Mouse (Mus musculus) splenic B cell, adult 2 months (primary cell): Measurements from ENCODE around the gene Gm7075.
"Not testable (repeated sequence)": the region's sequence is repeated elsewhere in the genome, so short reads cannot be mapped to it uniquely, and the experiment has no call there.

Source experiments
- DNase-seq: peaks from one replicate; pipeline ENCODE4 v3.0.0-alpha.2; 2011; ENCODE audit warnings: low read depth, low spot score
- H3K27me3 ChIP-seq: 2 replicates; pipeline ENCODE4 v1.6.1; 2012; ENCODE audit warnings: mild to moderate bottlenecking, low read length, moderate library complexity, mixed read lengths; ENCODE audit not compliant: control insufficient read depth, poor library complexity, insufficient read depth, severe bottlenecking
- H3K36me3 ChIP-seq: 2 replicates; pipeline ENCODE4 v1.6.1; 2012; ENCODE audit warnings: mild to moderate bottlenecking, low read length, moderate library complexity, mixed read lengths; ENCODE audit not compliant: control insufficient read depth, poor library complexity, insufficient read depth, severe bottlenecking

Gene Gm7075

DNA sequence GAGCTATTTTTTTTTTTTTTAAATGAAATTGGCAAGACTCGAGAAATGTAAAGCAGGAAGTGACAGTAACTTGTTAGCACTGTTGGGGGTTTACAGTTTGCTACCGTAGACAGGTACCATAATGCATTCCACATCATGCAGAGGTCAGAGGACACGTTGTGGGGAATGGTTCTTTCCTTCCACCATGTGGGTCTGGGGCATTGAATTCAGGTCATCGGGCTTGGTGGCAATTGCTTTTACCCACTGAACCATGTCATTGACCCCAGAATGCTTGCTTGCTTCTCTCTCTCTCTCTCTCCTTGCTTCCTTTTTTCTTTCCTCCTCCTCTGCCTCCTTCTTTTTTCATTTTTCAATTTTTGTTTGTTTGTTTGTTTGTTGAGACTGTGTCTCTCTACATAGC lies 32.6 kb downstream of the Gm7075 start:
- Histone ChIP-seq H3K36me3 (no peaks in the 10 kb centered on the region), H3K27me3 (no peaks in the 10 kb centered on the region)
- DNase-seq = no peak

DNA sequence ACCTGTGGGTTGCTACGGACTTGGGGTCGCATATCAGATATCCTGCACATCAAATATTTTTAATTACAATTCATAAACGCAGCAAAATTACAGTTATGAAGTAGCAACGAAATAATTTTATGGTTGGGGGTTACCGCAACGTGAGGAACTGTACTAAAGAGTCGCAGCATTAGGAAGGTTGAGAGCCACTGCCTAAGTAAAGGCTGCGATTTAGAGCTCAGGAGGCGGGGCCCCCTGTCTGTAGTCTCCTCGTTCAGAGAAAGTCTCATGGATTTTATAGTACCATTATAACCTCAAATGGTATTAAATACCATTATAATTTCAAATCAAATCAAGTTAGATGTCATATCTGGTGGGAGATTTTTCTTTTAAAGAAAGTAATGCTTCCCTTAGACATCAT lies 34.6 kb downstream of the Gm7075 start:
- Histone ChIP-seq H3K36me3 (no peaks in the 10 kb centered on the region), H3K27me3 (no peaks in the 10 kb centered on the region)
- DNase-seq = no peak

DNA sequence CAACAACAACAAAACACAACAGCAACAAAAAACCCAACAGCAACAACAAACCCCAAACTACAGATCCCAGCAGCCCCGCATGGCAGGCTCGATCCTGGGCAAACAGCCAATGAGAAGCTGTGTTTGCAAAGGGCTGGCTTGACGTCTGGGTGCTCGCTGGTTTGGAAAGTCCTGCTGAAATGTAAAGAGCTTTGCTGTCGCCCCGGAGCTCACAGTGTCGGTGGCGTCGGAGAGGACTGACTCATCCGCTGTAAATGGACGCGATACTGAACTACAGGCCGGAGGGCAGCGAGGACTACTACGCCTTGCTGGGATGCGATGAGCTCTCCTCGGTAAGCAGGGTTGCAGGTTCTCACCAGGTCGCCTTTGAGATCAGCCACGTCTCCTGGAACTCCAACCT lies 35.1 kb downstream of the Gm7075 start:
- Histone ChIP-seq H3K36me3 (no peaks in the 10 kb centered on the region), H3K27me3 (no peaks in the 10 kb centered on the region)
- DNase-seq = peak; percentile 80

DNA sequence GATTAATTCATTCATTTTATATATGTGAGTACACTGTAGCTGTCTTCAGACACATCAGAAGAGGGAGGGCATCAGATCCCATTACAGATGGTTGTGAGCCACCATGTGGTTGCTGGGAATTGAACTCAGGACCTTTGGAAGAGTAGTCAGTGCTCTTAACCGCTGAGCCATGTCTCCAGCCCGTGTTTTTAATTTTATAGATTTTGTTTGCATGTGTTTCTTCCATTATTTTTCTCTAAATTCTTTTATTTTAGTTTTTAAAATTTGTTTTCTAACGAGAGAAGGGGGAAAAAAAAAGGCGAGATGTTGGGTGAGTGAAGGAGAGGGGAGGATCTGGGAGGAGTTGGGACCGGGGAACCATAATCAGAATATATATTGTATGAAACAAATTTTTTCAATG lies 35.7 kb downstream of the Gm7075 start:
- H3K36me3 ChIP-seq, DNase-seq, H3K27me3 ChIP-seq: not testable (repeated sequence)

DNA sequence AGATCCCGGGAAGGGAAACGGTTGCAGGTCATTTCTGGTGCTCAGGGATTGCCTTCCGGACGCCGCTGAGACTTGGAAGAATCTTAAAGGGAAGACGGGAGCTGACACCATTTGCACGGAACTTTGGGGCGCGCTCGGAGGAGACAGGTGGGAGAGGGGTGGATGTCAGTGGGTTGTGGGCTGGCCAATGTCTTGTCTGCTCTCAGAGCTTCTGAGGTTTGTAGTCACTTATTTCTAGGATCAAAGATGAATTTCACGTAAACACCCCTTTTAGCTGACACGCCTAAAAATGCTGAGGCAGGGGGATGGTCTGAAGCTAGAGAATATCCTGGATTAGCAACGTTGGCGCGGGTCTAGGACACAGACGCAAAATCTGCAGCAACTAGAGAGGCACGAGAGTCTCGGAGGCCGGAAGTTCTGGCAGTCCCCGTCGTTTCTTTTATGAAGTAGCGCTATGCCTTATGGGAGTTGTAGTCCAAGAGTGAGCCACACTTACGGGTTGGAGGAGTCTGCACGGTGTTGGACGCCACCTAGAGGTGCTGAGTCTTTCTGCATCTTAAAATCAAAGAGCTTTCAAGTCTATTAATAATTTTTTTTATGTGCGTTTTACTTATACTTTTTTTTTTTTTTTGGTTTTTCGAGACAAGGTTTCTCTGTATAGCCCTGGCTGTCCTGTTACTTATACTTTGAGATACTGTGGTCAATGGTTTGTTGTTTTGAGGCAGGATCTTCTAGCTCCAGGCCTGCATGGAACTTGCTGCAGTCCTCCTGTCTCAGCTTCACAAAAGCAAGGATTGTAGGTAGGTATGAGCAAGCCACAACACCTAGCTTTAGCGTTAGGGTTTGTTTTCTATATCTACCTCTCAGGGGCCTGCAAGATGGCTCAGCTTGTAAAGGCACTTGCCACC lies 39.0 kb downstream of the Gm7075 start, which contains the start of gene Dnajc12:
TSS of gene Dnajc12 (plus strand) at position 72 of the 908 bp plus-strand sequence.
- H3K27me3 ChIP-seq = no peaks in the 10 kb centered on the region

DNA sequence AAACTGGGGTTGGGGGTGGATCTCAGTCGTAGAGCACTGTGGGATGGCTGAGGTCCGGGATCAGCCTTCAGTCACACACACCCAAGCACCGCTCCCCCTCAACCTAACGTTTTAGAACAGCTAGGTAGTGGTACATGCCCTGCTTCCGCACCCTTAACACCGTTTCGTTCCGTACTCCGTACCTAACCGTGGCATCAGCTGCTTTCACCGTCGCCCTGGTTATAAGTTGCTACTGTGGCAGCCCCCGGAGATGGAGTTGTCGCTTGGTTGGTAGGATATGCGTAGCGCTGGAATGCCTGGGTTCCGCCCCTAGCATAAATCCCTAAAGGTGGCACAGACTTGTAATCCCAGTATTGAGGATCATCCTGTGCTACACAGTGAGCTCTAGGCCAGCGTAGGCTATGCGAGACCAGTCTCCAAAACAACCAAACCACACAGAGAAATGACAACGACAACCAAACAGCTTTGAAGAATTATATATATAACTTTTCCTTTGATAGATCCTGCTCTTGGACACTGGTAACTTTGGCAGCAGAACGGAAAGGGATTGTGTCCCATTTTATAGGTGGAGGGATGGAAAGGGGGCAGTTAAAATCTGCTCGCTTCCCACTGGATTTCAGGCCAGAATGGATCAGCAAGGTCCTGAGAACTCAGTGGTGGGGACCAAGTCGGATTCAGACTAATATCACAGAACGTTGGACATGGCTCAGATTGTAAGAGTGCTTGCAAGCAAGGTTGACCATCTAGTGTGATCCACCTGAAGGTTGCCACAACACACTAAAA lies 39.9 kb downstream of the Gm7075 start, which contains the start of gene Sirt1:
TSS of gene Sirt1 (minus strand) at position 207 of the 783 bp plus-strand sequence.
- Histone ChIP-seq H3K36me3 (no peaks in the 10 kb centered on the region), H3K27me3 (no peaks in the 10 kb centered on the region)
- peak; percentile 39 for DNase-seq

More for the DNA sequence above, 39.0 kb downstream of the Gm7075 start, which contains the start of gene Dnajc12:
- peak; percentile 97 for DNase-seq
- no peaks in the 10 kb centered on the region for H3K36me3 ChIP-seq

DNA sequence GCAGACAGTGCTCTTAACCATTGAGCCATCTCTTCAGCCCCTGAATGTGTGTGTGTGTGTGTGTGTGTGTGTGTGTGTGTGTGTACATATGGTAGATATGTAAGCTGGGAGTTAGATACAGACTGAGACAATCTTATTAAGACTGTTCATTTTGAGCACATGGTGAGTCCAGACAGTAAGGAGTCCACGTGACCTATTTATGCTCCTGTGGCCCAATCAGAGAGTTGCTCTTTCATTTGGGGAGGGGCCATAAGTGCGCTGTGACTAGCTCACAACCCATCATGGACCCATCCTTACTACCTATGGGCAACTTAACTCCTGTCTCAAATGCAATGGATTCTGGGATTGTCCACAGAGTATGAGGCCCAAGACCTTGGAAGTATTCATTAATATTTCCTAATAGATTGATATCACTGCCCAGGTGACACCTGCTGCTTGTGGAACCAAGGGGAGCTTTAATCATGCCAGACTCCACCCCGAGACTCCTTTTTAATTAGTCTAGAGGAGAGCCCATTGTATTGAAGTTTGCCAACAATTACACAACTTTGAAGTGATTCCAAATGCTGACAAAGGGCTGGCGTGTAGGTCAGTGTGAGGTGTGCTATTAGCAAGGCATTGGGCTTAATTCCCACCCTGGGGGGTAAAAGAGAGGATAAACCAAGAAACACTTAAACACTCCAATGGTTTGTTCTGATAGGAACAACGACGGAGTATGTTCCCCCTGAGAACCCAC lies 42.5 kb downstream of the Gm7075 start:
- no peak for DNase-seq
- no peaks in the 10 kb centered on the region for H3K36me3 ChIP-seq

DNA sequence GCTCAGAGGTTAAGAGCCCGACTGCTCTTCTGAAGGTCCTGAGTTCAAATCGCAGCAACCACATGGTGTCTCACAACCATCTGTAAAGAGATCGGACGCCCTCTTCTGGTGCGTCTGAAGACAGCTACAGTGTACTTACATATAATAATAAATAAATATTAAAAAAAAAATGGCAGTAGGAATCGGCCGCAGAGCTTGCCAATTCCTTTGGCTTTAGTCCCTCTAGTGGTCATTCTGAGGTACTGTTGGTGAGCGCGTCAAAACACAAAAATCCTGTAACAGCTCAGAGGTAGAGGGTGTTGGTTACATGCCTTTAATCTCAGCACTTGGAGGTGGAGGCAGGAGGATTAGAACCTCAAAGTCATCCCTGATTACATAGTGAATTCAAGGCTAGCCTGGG lies 44.1 kb downstream of the Gm7075 start:
- H3K27me3 ChIP-seq = no peaks in the 10 kb centered on the region
- H3K36me3 ChIP-seq = no peaks in the 10 kb centered on the region
- DNase-seq = peak; percentile 84

More for the DNA sequence above, 42.5 kb downstream of the Gm7075 start:
- no peaks in the 10 kb centered on the region for H3K27me3 ChIP-seq

DNA sequence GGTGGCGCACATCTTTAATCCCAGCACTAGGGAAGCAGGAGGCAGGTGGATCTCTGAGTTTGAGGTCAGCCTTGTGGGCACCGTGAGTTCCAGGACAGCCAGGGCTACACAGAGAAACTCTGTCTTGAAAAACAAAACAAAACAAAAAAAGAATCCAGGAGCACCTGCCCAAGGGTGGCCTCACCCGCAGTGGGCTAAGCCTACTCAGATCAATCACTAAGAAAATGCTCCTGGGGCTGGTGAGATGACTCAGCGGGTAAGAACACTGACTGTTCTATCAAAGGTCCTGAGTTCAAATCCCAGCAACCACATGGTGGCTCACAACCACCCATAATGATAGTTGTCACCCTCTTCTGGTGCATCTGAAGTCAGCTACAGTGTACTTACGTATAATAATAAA lies 45.3 kb downstream of the Gm7075 start:
- no peaks in the 10 kb centered on the region for H3K36me3 ChIP-seq
- no peaks in the 10 kb centered on the region for H3K27me3 ChIP-seq
- DNase-seq = no peak
